Comparison of ENCODE assay signal across 14 mouse cellular contexts in genomic region chr8:44456336-44456735, GRCm38 (mm10).
DNase-seq lines count a peak whose midpoint lies in the region; ATAC-seq and TF ChIP-seq lines count a peak whose summit lies in the region.
"Had no signal": no experiment of that assay in that cellular context is flagged by ENCODE, and none has a peak within 500 bp of the region (broad histone marks: within the 10 kb centered on the region; RNA-seq: fewer than 3 reads in every experiment).

No protein-coding gene starts in this region.

- DNase-seq in cerebellum, postnatal 25 days: no peak
- peak; percentile 11 for DNase-seq in lung, adult 2 months
- no peak for DNase-seq in lung, postnatal 4 days
- DNase-seq in lung, embryonic 14.5 days: peak; percentile 15
- DNase-seq in retina, postnatal 1 day: no peak
- no peak for DNase-seq in MN1 (ENCODE audit: low spot score)
- no peak for DNase-seq in heart, adult 18-20 months
- DNase-seq: cerebellum, postnatal 10 days had no signal

- no peak overlapping the region for H3K9ac ChIP-seq in lung, embryonic 14.5 days
- H3K9ac ChIP-seq: heart, embryonic 12.5 days had no signal

- no peak overlapping the region for H3K4me2 ChIP-seq in lung, embryonic 14.5 days
- H3K4me2 ChIP-seq: heart, embryonic 12.5 days had no signal

- TF ChIP-seq POLR2A in lung, adult 2 months (IDR thresholded peaks at IDR 0.05; ENCODE audit: borderline replicate concordance, extremely low read depth, low read depth, low read length): no peak

- no peaks in the 10 kb centered on the region for H3K9me3 ChIP-seq in lung, embryonic 14.5 days (ENCODE audit: low read depth, low read length)
- H3K9me3 ChIP-seq: G1E; heart, embryonic 12.5 days had no signal

- H3K27ac ChIP-seq in lung, embryonic 14.5 days (ENCODE audit: low read depth): no peak overlapping the region
- H3K27ac ChIP-seq: macrophage had no signal

- no peaks in the 10 kb centered on the region for H3K36me3 ChIP-seq in lung, embryonic 14.5 days (ENCODE audit: insufficient read depth)
- H3K36me3 ChIP-seq: G1E; heart, embryonic 12.5 days had no signal

- no peak overlapping the region for H3K4me3 ChIP-seq in lung, adult 2 months (replicated peaks; ENCODE audit: extremely low read depth, low read depth, low read length)
- no peak overlapping the region for H3K4me3 ChIP-seq in lung, embryonic 14.5 days (ENCODE audit: low read depth, low read length)
- H3K4me3 ChIP-seq: erythroblast, embryonic 14.5 days; heart, embryonic 12.5 days had no signal

- 55% methylated on average over 7 of the region's 7 CpGs for WGBS in lung, adult 2 months
- 76% methylated on average over 7 of the region's 7 CpGs for WGBS in lung, embryonic 14.5 days

- no peaks in the 10 kb centered on the region for H3K4me1 ChIP-seq in lung, adult 2 months (ENCODE audit: control insufficient read depth, insufficient read depth, low read length)
- no peaks in the 10 kb centered on the region for H3K4me1 ChIP-seq in lung, embryonic 14.5 days (ENCODE audit: insufficient read depth)
- H3K4me1 ChIP-seq: heart, embryonic 12.5 days had no signal

- no peaks in the 10 kb centered on the region for H3K27me3 ChIP-seq in lung, embryonic 14.5 days (ENCODE audit: insufficient read depth, low read length)
- H3K27me3 ChIP-seq: heart, embryonic 12.5 days had no signal

- peak; percentile 59 for ATAC-seq in cerebellum, adult (ENCODE audit: insufficient number of reproducible peaks, low FRiP score, low TSS enrichment)
- ATAC-seq in lung, embryonic 14.5 days (ENCODE audit: insufficient read depth): no peak
- ATAC-seq: activated CD4-positive, CD25-positive, alpha-beta regulatory T cell, adult 4 months had no signal

- no peak for TF ChIP-seq CTCF in lung, adult 2 months (IDR thresholded peaks at IDR 0.05; ENCODE audit: insufficient read depth, low read length)
- TF ChIP-seq CTCF in lung, embryonic 14.5 days (IDR thresholded peaks at IDR 0.05; ENCODE audit: low read depth): no peak

Comparison
In these comparisons a context has a peak if more than half of its experiments do, and no peak if none do; other contexts are left out.
1. DNase-seq: peak in lung, adult 2 months (single experiment) and lung, embryonic 14.5 days (single experiment); none in cerebellum, postnatal 25 days (0 of 2), lung, postnatal 4 days (0 of 2), retina, postnatal 1 day (single experiment), MN1 (single experiment) and heart, adult 18-20 months (0 of 2).